Mouse (Mus musculus) neural tube, embryonic 13.5 days (tissue): ENCODE data around the gene Tmem8. TPM values are rescaled to one million over a fixed set of nuclear protein-coding genes. Genes with fewer than 3 reads are reported as not detected.

Experiments
- ATAC-seq: fragments of 200-750 bp; cut with Nextera tagmentation; 2 replicates; pipeline ENCODE4 v1.8.0; 2017; ENCODE audit warnings: low read depth, mild to moderate bottlenecking, moderate TSS enrichment, moderate library complexity
- H3K27ac ChIP-seq: fragments of 300-500 bp; sonication (generic); replicated peaks from 2 replicates; pipeline ENCODE4 v1.5.1; 2015; ENCODE audit warnings: moderate library complexity, mild to moderate bottlenecking, inconsistent platforms
- H3K27me3 ChIP-seq: fragments of 300-500 bp; sonication (generic); 2 replicates; pipeline ENCODE4 v1.6.1; 2015; ENCODE audit warnings: mild to moderate bottlenecking, inconsistent platforms
- H3K36me3 ChIP-seq: fragments of 300-500 bp; sonication (generic); 2 replicates; pipeline ENCODE4 v1.6.1; 2015; ENCODE audit warnings: mild to moderate bottlenecking, inconsistent platforms
- H3K4me1 ChIP-seq: fragments of 300-500 bp; sonication (generic); replicated peaks from 2 replicates; pipeline ENCODE4 v1.6.1; 2015; ENCODE audit warnings: inconsistent platforms
- H3K4me2 ChIP-seq: fragments of 300-500 bp; sonication (generic); 2 replicates; pipeline ENCODE4 v1.6.1; 2015; ENCODE audit warnings: inconsistent platforms, mild to moderate bottlenecking, moderate library complexity
- H3K4me3 ChIP-seq: fragments of 300-500 bp; sonication (generic); 2 replicates; pipeline ENCODE4 v1.5.1; 2015; ENCODE audit warnings: mild to moderate bottlenecking, inconsistent platforms
- H3K9ac ChIP-seq: fragments of 300-500 bp; sonication (generic); 2 replicates; pipeline ENCODE4 v1.6.1; 2015; ENCODE audit warnings: moderate library complexity, mild to moderate bottlenecking, inconsistent platforms
- H3K9me3 ChIP-seq: fragments of 300-500 bp; sonication (generic); 2 replicates; pipeline ENCODE4 v1.6.1; 2016; ENCODE audit warnings: inconsistent platforms
- WGBS: fragments of 180-500 bp; shearing (Covaris S2); methylation state at CpG from one replicate; pipeline ENCODE4 v1.1.7; 2015; 5-methylcytosine and 5-hydroxymethylcytosine counted together
- polyA plus RNA-seq: library from polyadenylated mRNA; unstranded; fragments of >200 nt; fragmentation: Nextera tagmentation; extraction: Ambion mirVana; gene quantifications from 2 replicates; pipeline ENCODE4 v1.2.1, GENCODE M21; 2015

The Tmem8 gene
- 3.3 TPM in 2 replicates for polyA plus RNA-seq

DNA sequence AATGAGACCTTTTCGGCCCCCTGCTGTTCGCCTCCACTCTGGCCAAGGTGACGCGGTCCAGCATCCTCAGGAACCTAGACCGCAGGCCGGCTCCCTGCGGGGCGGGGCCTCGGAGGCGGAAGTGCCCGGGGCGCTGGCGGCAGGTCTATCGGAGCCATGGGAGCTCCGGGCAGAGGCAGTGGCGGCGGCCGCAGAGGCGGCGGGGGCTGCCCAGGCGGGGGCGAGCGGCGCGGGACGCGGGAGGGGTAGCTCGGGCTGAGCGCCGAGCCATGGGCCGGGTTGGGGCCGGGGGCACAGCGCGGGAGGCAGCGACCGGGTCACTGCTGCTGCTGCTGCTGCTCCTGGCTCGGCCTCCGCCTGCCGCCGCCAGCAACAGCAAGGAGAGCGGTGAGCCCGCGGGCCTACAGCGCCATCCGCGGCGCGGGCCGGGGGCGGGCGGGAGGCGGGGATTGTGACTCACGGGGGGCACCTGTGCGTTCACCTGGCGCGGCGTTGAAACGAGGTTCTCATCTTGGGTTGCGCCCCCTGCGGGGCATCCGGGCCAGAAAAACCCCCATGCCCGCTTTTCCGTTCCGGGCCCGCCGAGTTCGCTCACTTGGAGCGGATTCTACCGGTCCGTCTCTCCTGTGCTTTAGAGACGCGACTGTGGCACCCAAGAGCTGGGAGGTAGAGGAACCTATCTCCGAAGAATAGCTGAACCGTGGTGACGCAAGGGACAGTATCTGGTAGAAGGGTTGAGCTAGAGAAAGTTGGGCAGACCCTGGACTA, at the start of gene Tmem8:
Gene Tmem8 (plus strand): TSS at position 119 of the 768 bp plus-strand sequence.
- peaks cover 79% of the 10 kb centered on the region for H3K27me3 ChIP-seq
- peak within 1 kb of the TSS; percentile 89 for H3K4me2 ChIP-seq
- H3K9ac ChIP-seq = peak within 1 kb of the TSS; percentile 80
- no peaks in the 10 kb centered on the region for H3K36me3 ChIP-seq
- H3K27ac ChIP-seq = 0 out of 2 replicates have a peak within 1 kb of the TSS, but pooled peaks have one; percentile 20
- WGBS = under 1% methylated on average over 75 of the region's 75 CpGs
- H3K4me3 ChIP-seq = peak within 1 kb of the TSS; percentile 72
- H3K9me3 ChIP-seq = no peaks in the 10 kb centered on the region
- H3K4me1 ChIP-seq = peaks cover 21% of the 10 kb centered on the region
- peak; percentile 79 for ATAC-seq

- Histone ChIP-seq H3K27me3 (no peaks in the 10 kb centered on the region), H3K9ac (peak overlapping the region; percentile 38; the same call in 1 of the 2 replicates), H3K4me3 (peak overlapping the region; percentile 12), H3K4me2 (peak overlapping the region; percentile 100), H3K36me3 (peaks cover 35% of the 10 kb centered on the region), H3K9me3 (no peaks in the 10 kb centered on the region), H3K27ac (no peak overlapping the region), H3K4me1 (peaks cover 89% of the 10 kb centered on the region)
- no peak for ATAC-seq
- 72% methylated on average over 6 of the region's 6 CpGs for WGBS
Measured at GRCm38 (mm10) chr17:26064916-26065315, 48.2 kb upstream of the Tmem8 start.

- Histone ChIP-seq H3K4me3 (peak overlapping the region; percentile 95), H3K27me3 (peaks cover 11% of the 10 kb centered on the region), H3K27ac (no peak overlapping the region), H3K9me3 (no peaks in the 10 kb centered on the region), H3K4me1 (peaks cover 78% of the 10 kb centered on the region), H3K4me2 (peak overlapping the region; percentile 100), H3K36me3 (peaks cover 29% of the 10 kb centered on the region), H3K9ac (peak overlapping the region; percentile 97)
- WGBS = 88% methylated on average over 7 of the region's 7 CpGs
- ATAC-seq = no peak
Measured at GRCm38 (mm10) chr17:26066488-26067020, 46.5 kb upstream of the Tmem8 start.

DNA sequence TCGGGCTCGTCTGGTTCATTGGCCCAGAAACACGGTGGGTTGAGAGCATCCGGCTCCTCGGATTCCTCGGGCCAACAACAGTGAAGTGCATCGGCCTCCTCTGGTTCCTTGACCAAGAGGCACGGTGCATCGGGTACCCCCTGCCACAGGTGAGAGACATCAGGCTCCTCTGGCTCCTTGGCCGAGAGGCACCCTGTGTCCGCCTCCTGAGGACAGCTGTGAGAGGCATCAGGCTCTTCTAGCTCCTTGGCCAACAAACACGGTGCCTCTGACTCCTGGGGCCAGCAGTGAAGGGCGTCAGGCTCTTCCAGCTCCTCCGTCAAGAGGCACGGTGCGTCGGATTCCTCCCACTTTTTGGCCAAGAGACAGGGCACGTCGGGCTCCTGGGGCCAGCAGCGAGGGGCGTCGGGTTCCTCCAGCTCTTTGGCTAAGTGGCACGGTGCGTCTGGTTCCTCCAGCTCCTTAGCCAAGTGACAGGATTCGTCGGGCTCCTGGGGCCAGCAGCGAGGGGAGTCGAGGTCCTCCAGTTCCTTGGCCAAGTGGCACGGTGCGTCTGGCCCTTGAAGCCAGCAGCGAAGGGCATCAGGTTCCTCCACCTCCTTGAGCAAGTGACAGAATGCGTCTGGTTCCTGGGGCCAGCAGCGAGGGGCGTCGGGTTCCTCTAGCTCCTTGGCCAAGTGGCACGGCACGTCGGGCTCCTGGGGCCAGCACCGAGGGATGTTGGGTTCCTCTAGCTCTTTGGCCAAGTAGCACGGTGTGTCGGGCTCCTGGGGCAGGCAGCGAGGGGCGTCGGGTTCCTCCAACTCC, 44.9 kb upstream of the Tmem8 start:
- peaks cover 14% of the 10 kb centered on the region for H3K27me3 ChIP-seq
- peak; percentile 47 for ATAC-seq
- peak overlapping the region; percentile 100 for H3K4me2 ChIP-seq
- H3K9ac ChIP-seq = peak overlapping the region; percentile 97
- H3K4me1 ChIP-seq = peaks cover 62% of the 10 kb centered on the region
- peaks cover 21% of the 10 kb centered on the region for H3K36me3 ChIP-seq
- peak overlapping the region; percentile 95 for H3K27ac ChIP-seq
- under 1% methylated on average over 44 of the region's 44 CpGs for WGBS
- no peaks in the 10 kb centered on the region for H3K9me3 ChIP-seq
- H3K4me3 ChIP-seq = peak overlapping the region; percentile 95

- H3K27me3 ChIP-seq = peaks cover 14% of the 10 kb centered on the region
- ATAC-seq = peak; percentile 91
Measured at GRCm38 (mm10) chr17:26068831-26069739, 44.0 kb upstream of the Tmem8 start, which contains the start of gene Rab11fip3. Gene Rab11fip3 (minus strand): TSS chr17:26069555.

DNA sequence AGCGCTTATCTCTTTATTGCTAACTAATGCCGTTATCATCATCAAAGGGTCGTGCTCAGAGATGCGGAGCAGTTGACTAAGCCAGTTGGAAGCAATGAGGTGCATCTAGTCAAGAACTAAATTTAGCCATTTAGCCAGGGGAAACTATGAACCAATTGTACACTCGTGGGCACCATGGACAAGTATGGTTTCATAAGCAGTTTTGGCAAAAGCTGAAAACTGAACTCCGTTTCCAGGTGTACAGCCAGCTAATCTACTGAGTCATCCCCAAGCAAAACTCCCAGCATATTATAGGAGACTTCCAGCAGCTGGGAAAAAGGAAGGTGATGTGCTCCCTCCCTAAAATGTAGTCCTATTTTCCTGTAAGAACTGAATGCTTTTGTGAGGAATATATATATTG, 43.0 kb upstream of the Tmem8 start:
- Histone ChIP-seq H3K27ac (no peak overlapping the region), H3K36me3 (peaks cover 2% of the 10 kb centered on the region), H3K9ac (peak overlapping the region; percentile 97; the same call in 1 of the 2 replicates), H3K27me3 (peaks cover 14% of the 10 kb centered on the region), H3K9me3 (no peaks in the 10 kb centered on the region), H3K4me2 (peak overlapping the region; percentile 100), H3K4me3 (peak overlapping the region; percentile 95), H3K4me1 (peaks cover 43% of the 10 kb centered on the region)
- no peak for ATAC-seq
- WGBS = 39% methylated on average over 6 of the region's 6 CpGs

More at GRCm38 (mm10) chr17:26068831-26069739, 44.0 kb upstream of the Tmem8 start, which contains the start of gene Rab11fip3:
- H3K36me3 ChIP-seq = peaks cover 13% of the 10 kb centered on the region
- peak within 1 kb of the TSS; percentile 100 for H3K4me2 ChIP-seq
- H3K4me3 ChIP-seq = peak within 1 kb of the TSS; percentile 95
- peak within 1 kb of the TSS; percentile 97 for H3K9ac ChIP-seq
- H3K4me1 ChIP-seq = peaks cover 54% of the 10 kb centered on the region
- no peaks in the 10 kb centered on the region for H3K9me3 ChIP-seq
- H3K27ac ChIP-seq = peak within 1 kb of the TSS; percentile 95
- under 1% methylated on average over 94 of the region's 94 CpGs for WGBS

- Histone ChIP-seq H3K9ac (no peak overlapping the region), H3K27me3 (peaks cover 20% of the 10 kb centered on the region), H3K9me3 (no peaks in the 10 kb centered on the region), H3K4me1 (peaks cover 1% of the 10 kb centered on the region; the same call in 1 of the 2 replicates), H3K4me3 (no peak overlapping the region), H3K4me2 (no peak overlapping the region), H3K27ac (no peak overlapping the region), H3K36me3 (no peaks in the 10 kb centered on the region)
- ATAC-seq = no peak
- WGBS = 64% methylated on average over 3 of the region's 3 CpGs
Measured at GRCm38 (mm10) chr17:26075246-26075645, 37.9 kb upstream of the Tmem8 start.

GRCm38 (mm10) chr17:26078851-26079250, 34.2 kb upstream of the Tmem8 start:
- no peak overlapping the region for H3K9ac ChIP-seq
- no peak for ATAC-seq
- no peak overlapping the region for H3K4me3 ChIP-seq
- H3K27ac ChIP-seq = no peak overlapping the region
- H3K4me2 ChIP-seq = no peak overlapping the region
- H3K27me3 ChIP-seq = 0 out of 2 replicates have a peak, but pooled peaks cover 7% of the 10 kb centered on the region
- H3K4me1 ChIP-seq = no peaks in the 10 kb centered on the region
- WGBS = 71% methylated on average over 2 of the region's 2 CpGs
- peaks cover 16% of the 10 kb centered on the region for H3K36me3 ChIP-seq
- no peaks in the 10 kb centered on the region for H3K9me3 ChIP-seq

GRCm38 (mm10) chr17:26080867-26081266, 32.2 kb upstream of the Tmem8 start:
- H3K4me3 ChIP-seq = no peak overlapping the region
- H3K4me2 ChIP-seq = no peak overlapping the region
- 0 out of 2 replicates have a peak, but pooled peaks cover 4% of the 10 kb centered on the region for H3K27me3 ChIP-seq
- H3K27ac ChIP-seq = no peak overlapping the region
- H3K9ac ChIP-seq = no peak overlapping the region
- H3K4me1 ChIP-seq = no peaks in the 10 kb centered on the region
- H3K9me3 ChIP-seq = no peaks in the 10 kb centered on the region
- ATAC-seq = no peak
- 52% methylated on average over 2 of the region's 2 CpGs for WGBS
- peaks cover 21% of the 10 kb centered on the region for H3K36me3 ChIP-seq

DNA sequence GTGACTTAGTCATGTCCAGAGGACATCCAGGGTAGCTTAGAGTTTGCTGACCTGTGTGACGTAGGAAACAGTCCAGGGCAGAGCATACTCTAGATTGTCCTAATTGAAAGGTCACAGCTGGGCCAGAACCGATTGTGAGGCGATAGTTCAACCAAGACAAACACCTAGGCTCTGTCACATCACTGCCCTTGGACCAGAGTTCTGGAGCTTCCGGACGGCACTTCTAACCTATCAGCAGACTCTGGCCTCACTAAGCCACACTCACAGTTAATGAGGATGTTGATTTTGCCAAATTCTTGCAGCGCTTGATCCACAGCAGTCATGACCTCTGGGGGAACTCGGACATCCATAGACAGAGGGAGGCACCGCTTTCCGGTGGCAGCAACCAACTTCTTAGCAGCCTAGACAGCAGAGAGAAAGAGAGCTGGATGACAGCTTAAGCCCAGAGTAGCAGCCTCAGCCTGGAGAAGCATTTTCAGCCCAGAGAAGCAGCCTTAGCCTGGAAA, 26.0 kb upstream of the Tmem8 start:
- no peak overlapping the region for H3K4me3 ChIP-seq
- H3K36me3 ChIP-seq = peaks cover 19% of the 10 kb centered on the region
- WGBS = 90% methylated on average over 9 of the region's 9 CpGs
- no peak overlapping the region for H3K4me2 ChIP-seq
- ATAC-seq = no peak
- no peak overlapping the region for H3K27ac ChIP-seq
- H3K27me3 ChIP-seq = no peaks in the 10 kb centered on the region
- peaks cover 6% of the 10 kb centered on the region for H3K4me1 ChIP-seq
- H3K9ac ChIP-seq = no peak overlapping the region
- no peaks in the 10 kb centered on the region for H3K9me3 ChIP-seq
